Mouse (Mus musculus) bone marrow, adult 2 months (tissue): Measurements from ENCODE around the gene Zfyve1.

Experiments
- CTCF ChIP-seq: fragments of 200-500 bp; IDR thresholded peaks from 2 replicates; pipeline ENCODE4 v1.5.1; 2011; ENCODE audit warnings: low read length, control low read depth; ENCODE audit not compliant: control insufficient read depth, insufficient read depth
- POLR2A ChIP-seq: fragments of 200-500 bp; IDR thresholded peaks from 2 replicates; pipeline ENCODE4 v1.6.1; 2011; ENCODE audit warnings: low read depth, mild to moderate bottlenecking, control low read depth, low read length, borderline replicate concordance; ENCODE audit not compliant: control insufficient read depth

- TF ChIP-seq POLR2A (no peak), CTCF (no peak)
Measured at GRCm38 (mm10) chr12:83531992-83532391, 65.0 kb downstream of the Zfyve1 start.
